Mouse (Mus musculus): ENCODE data around the gene Rps18. TPM values are rescaled to one million over a fixed set of nuclear protein-coding genes. Genes with fewer than 3 reads are reported as not detected.
A peak's percentile ranks its signal among the peaks of the same experiment; 100 is the strongest.

Gene Rps18
- polyA plus RNA-seq, 1 experiment, result 584 TPM

GRCm38 (mm10) chr17:33925406-33926116 is 30.2 kb downstream of the Rps18 start:
- no peaks in the 10 kb centered on the region for H3K36me3 ChIP-seq (ENCODE audit: control insufficient read depth, insufficient read depth, low read length)
- H3K27me3 ChIP-seq (ENCODE audit: control insufficient read depth, insufficient read depth, low read length), result no peaks in the 10 kb centered on the region
- DNase-seq, result no peak
- TF ChIP-seq CTCF (IDR thresholded peaks at IDR 0.05; ENCODE audit: borderline replicate concordance, control insufficient read depth, extremely low read depth, insufficient read depth, low read length, poor library complexity), result no peak
- no peak for TF ChIP-seq POLR2A (IDR thresholded peaks at IDR 0.05; ENCODE audit: control insufficient read depth, extremely low read depth, insufficient read depth, low read length, poor library complexity)
- no peak overlapping the region for H3K27ac ChIP-seq (ENCODE audit: control insufficient read depth, insufficient read depth, low read length)
- 97% methylated on average over 21 of the region's 21 CpGs for WGBS
- no peak overlapping the region for H3K4me3 ChIP-seq (ENCODE audit: control insufficient read depth, insufficient read depth, low read length)
- H3K4me1 ChIP-seq (replicated peaks; ENCODE audit: control insufficient read depth, insufficient read depth, low read length), result peaks cover 9% of the 10 kb centered on the region

- WGBS, result 95% methylated on average over 10 of the region's 10 CpGs
- Histone ChIP-seq H3K36me3 (ENCODE audit: control insufficient read depth, insufficient read depth, low read length) (no peaks in the 10 kb centered on the region), H3K4me3 (ENCODE audit: control insufficient read depth, insufficient read depth, low read length) (no peak overlapping the region), H3K27me3 (ENCODE audit: control insufficient read depth, insufficient read depth, low read length) (no peaks in the 10 kb centered on the region), H3K4me1 (replicated peaks; ENCODE audit: control insufficient read depth, insufficient read depth, low read length) (peaks cover 8% of the 10 kb centered on the region), H3K27ac (ENCODE audit: control insufficient read depth, insufficient read depth, low read length) (no peak overlapping the region)
- peak; percentile 50 for DNase-seq
- TF ChIP-seq CTCF (IDR thresholded peaks at IDR 0.05; ENCODE audit: borderline replicate concordance, control insufficient read depth, extremely low read depth, insufficient read depth, low read length, poor library complexity) (no peak), POLR2A (IDR thresholded peaks at IDR 0.05; ENCODE audit: control insufficient read depth, extremely low read depth, insufficient read depth, low read length, poor library complexity) (no peak)
Measured at GRCm38 (mm10) chr17:33924577-33925283, 31.1 kb downstream of the Rps18 start.

- 77% methylated on average over 7 of the region's 7 CpGs for WGBS
- Histone ChIP-seq H3K27me3 (ENCODE audit: control insufficient read depth, insufficient read depth, low read length) (no peaks in the 10 kb centered on the region), H3K4me1 (replicated peaks; ENCODE audit: control insufficient read depth, insufficient read depth, low read length) (peaks cover 13% of the 10 kb centered on the region), H3K27ac (ENCODE audit: control insufficient read depth, insufficient read depth, low read length) (no peak overlapping the region), H3K36me3 (ENCODE audit: control insufficient read depth, insufficient read depth, low read length) (no peaks in the 10 kb centered on the region), H3K4me3 (ENCODE audit: control insufficient read depth, insufficient read depth, low read length) (no peak overlapping the region)
- TF ChIP-seq CTCF (IDR thresholded peaks at IDR 0.05; ENCODE audit: borderline replicate concordance, control insufficient read depth, extremely low read depth, insufficient read depth, low read length, poor library complexity) (no peak), POLR2A (IDR thresholded peaks at IDR 0.05; ENCODE audit: control insufficient read depth, extremely low read depth, insufficient read depth, low read length, poor library complexity) (no peak)
- no peak for DNase-seq
Measured at GRCm38 (mm10) chr17:33921361-33921760, 34.4 kb downstream of the Rps18 start.

- under 1% methylated on average over 36 of the region's 36 CpGs for WGBS
- DNase-seq, result peak; percentile 90
Measured at GRCm38 (mm10) chr17:33920282-33921097, 35.3 kb downstream of the Rps18 start.

GRCm38 (mm10) chr17:33919351-33920281 is 36.2 kb downstream of the Rps18 start:
- WGBS, result under 1% methylated on average over 52 of the region's 52 CpGs
- Histone ChIP-seq H3K27me3 (ENCODE audit: control insufficient read depth, insufficient read depth, low read length) (no peaks in the 10 kb centered on the region), H3K4me3 (ENCODE audit: control insufficient read depth, insufficient read depth, low read length) (peak overlapping the region; percentile 92), H3K4me1 (replicated peaks; ENCODE audit: control insufficient read depth, insufficient read depth, low read length) (peaks cover 18% of the 10 kb centered on the region), H3K36me3 (ENCODE audit: control insufficient read depth, insufficient read depth, low read length) (no peaks in the 10 kb centered on the region; the same call in 1 of the 2 replicates), H3K27ac (ENCODE audit: control insufficient read depth, insufficient read depth, low read length) (peak overlapping the region; percentile 75)
- TF ChIP-seq POLR2A (IDR thresholded peaks at IDR 0.05; ENCODE audit: control insufficient read depth, extremely low read depth, insufficient read depth, low read length, poor library complexity) (no peak), CTCF (IDR thresholded peaks at IDR 0.05; ENCODE audit: borderline replicate concordance, control insufficient read depth, extremely low read depth, insufficient read depth, low read length, poor library complexity) (no peak)
- DNase-seq, result peak; percentile 74

More at GRCm38 (mm10) chr17:33920282-33921097, 35.3 kb downstream of the Rps18 start:
- no peaks in the 10 kb centered on the region for H3K27me3 ChIP-seq (ENCODE audit: control insufficient read depth, insufficient read depth, low read length)
- peak overlapping the region; percentile 92 for H3K4me3 ChIP-seq (ENCODE audit: control insufficient read depth, insufficient read depth, low read length)
- no peaks in the 10 kb centered on the region for H3K36me3 ChIP-seq (ENCODE audit: control insufficient read depth, insufficient read depth, low read length)
- peak overlapping the region; percentile 75 for H3K27ac ChIP-seq (ENCODE audit: control insufficient read depth, insufficient read depth, low read length)
- peaks cover 13% of the 10 kb centered on the region for H3K4me1 ChIP-seq (replicated peaks; ENCODE audit: control insufficient read depth, insufficient read depth, low read length)
- TF ChIP-seq POLR2A (IDR thresholded peaks at IDR 0.05; ENCODE audit: control insufficient read depth, extremely low read depth, insufficient read depth, low read length, poor library complexity) (no peak), CTCF (IDR thresholded peaks at IDR 0.05; ENCODE audit: borderline replicate concordance, control insufficient read depth, extremely low read depth, insufficient read depth, low read length, poor library complexity) (peak; percentile 93)
